Mouse (Mus musculus) small intestine, adult 2 months (tissue): ENCODE results near the gene Rnf185.

Experiments used
- CTCF ChIP-seq: fragments of 200-500 bp; IDR thresholded peaks from 2 replicates; pipeline ENCODE4 v1.5.1; 2012; ENCODE audit warnings: low read depth, mild to moderate bottlenecking, control low read depth, inconsistent platforms, low read length, moderate library complexity, mixed read lengths; ENCODE audit not compliant: insufficient replicate concordance, insufficient read length; ENCODE audit errors: extremely low read depth
- POLR2A ChIP-seq: fragments of 200-500 bp; IDR thresholded peaks from 2 replicates; pipeline ENCODE4 v1.6.1; 2012; ENCODE audit warnings: low read depth, mild to moderate bottlenecking, control low read depth, inconsistent platforms, low read length, moderate library complexity

DNA sequence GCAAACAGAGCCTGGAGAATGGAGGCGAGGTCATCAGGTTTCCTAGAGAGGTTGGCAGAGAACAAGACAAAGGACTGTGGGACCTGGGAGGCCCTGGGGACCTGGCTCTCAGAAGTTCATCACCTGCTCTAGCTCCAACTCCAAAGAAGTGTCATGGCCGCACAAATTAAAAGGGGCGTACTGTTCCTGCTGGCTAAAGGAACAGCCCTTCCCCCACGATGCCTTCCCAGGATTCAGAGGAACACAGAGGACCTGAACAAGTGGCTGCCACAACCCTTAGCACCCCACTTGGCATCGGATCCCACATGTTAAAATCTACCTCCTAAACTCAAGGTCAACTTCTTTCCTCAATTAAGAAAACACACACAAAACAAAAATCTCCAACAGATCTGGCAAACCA, 82.7 kb downstream of the Rnf185 start:
- TF ChIP-seq POLR2A (no peak), CTCF (no peak)
